Mouse (Mus musculus): ENCODE results near the gene Try10. TPM values are rescaled to one million over a fixed set of nuclear protein-coding genes. Genes with fewer than 3 reads are reported as not detected.
"Not testable (repeated sequence)": the region's sequence is repeated elsewhere in the genome, so short reads cannot be mapped to it uniquely, and the experiment has no call there.

Try10 gene
- total RNA-seq (2021), result not detected

DNA sequence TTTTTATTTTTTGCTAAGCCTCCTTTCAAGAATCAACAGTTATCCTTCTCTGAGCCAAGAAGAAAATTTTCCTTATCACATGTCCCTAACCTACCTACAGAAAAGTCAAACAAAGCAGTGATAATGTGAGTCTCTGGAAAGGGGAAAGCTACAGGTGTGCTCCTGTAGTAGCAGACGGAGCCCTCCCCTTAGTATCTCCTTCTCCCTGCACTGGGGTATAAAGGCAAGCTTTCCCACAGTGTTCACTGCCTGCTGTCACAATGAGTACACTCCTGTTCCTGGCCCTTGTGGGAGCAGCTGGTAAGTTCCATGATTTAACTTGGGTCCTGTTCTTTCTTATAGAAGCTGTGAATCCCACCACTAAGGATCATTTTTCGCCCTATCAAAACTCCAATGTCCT, at the start of gene Try10:
Gene Try10, plus strand, starts transcription at position 174 of the 400 bp plus-strand sequence.
- DNase-seq (ENCODE audit: extremely low spot score in 1 of 2, low spot score in 2 of 2), result no peak
- intact Hi-C loops (cut with DNase I), result loop anchor here (5.0 kb wide), 1 partner anchor 63 kb away; no protein-coding TSS in a partner anchor

DNA sequence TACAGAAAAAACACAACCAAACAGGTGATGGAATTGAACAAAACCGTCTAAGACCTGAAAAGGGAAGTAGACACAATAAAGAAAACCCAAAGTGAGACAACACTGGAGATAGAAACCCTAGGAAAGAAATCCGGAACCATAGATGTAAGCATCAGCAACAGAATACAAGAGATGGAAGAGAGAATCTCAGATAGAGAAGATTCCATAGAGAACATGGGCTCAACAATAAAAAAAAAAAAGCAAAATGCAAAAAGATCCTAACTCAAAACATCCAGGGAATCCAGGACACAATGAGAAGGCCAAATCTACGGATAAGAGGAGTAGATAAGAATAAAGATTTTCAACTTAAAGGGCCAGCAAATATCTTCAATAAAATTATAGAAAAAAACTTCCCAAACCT, 37.2 kb upstream of the Try10 start, which contains the start of gene Try5:
Gene Try5, minus strand, starts transcription at position 101 of the 400 bp plus-strand sequence.
- intact Hi-C loops (cut with DNase I); DNase-seq (ENCODE audit: extremely low spot score in 1 of 2, low spot score in 2 of 2): not testable (repeated sequence)

DNA sequence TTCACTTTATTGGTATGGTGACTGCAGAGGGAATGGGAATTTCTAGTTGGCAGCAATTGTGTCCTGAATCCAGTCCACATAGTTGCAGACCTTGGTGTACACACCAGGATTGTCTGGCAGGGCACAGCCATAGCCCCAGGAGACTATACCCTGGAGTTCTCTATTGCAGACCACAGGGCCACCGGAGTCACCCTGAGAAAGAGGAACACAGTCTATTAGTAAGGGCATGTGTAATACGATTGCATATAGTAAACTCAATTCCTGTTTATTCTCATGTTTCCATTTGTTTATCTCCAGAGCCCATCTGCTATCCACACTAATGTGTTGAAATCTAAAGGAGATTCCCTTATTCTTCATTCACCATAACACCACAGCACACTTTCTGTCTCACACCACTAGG, 19.9 kb downstream of the Try10 start:
- DNase-seq (ENCODE audit: extremely low spot score in 1 of 2, low spot score in 2 of 2); intact Hi-C loops (cut with DNase I): not testable (repeated sequence)

DNA sequence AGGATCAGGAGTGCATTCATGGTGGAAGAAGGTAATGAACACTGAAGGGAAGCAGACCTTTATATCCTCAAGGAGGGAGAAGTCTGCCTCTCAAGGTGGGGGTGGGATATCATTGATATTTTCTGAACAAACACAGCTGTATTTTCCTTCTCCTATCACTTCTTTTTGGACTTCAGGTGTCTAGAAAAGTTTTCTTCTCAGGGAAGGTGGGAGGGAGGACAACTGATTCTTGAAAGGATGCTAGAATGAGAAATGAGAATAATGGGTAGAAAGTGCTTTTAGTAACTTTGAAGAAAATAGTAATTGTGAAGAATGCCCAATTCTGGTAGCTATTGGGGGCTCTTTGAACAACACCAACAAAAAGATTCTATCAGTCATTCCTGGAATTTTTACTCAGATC, 23.7 kb downstream of the Try10 start, which contains the start of gene Prss3:
Gene Prss3, minus strand, starts transcription at position 101 of the 400 bp plus-strand sequence.
- DNase-seq (ENCODE audit: extremely low spot score in 1 of 2, low spot score in 2 of 2); intact Hi-C loops (cut with DNase I): not testable (repeated sequence)

DNA sequence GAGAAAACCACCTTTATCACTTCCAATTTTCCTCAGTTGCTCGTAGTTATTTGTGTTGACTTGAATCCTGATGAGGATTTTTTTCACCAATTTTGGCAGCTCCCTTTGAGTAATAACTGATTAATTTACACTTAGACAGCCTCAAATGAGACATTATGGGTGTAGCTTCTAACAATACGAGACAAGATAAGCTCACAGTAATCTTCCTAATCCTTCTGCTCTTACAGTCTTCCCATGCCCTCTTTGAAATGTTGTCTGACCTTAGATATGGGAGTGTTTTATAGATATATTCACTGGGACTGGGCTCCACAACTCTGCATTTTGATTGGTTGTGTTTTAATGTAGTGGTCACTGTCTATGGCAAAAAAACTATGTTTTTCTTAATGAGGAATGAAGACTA, 32.9 kb downstream of the Try10 start:
- no peak for DNase-seq (ENCODE audit: extremely low spot score in 1 of 2, low spot score in 2 of 2)
- intact Hi-C loops (cut with DNase I), result no loop called here

DNA sequence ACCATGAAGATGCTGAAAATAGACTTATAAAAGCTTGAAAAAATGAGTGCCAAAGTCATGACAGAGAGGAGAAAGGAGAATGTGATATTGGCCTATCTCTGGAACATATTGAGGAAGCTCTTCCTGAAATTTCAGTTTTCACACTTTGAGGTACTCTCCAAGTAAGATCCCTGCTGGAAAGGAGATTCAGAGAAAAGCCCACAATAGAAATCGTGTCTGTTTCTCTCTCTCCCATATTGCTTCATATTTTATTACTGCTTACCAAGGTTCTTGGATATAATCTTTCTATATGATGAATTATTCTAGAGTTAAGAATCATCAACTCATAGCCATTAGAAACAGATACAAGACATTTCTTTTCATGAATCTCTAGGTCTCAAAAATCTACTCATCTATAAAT, 37.7 kb downstream of the Try10 start:
- intact Hi-C loops (cut with DNase I); DNase-seq (ENCODE audit: extremely low spot score in 1 of 2, low spot score in 2 of 2): not testable (repeated sequence)

DNA sequence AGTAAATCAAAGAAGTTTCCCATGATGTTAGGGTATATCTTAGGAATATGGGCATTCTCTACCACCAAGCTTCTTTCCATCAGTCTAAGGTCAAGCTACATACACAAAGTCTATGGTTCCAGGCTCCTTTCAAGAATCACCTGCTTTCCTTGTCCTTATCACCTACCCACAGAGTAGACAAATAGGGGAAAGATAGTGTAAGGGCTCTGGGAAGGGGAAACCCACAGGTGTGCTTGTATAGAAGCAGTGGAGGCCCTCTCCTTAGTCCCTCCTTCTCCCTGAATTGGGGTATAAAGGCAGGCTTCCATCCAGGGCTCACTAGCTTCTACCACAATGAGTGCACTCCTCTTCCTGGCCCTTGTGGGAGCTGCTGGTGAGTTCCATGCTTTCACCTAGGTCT, 38.2 kb downstream of the Try10 start, which contains the start of gene Gm5771:
Gene Gm5771, plus strand, starts transcription at position 301 of the 400 bp plus-strand sequence.
- DNase-seq (ENCODE audit: extremely low spot score in 1 of 2, low spot score in 2 of 2); intact Hi-C loops (cut with DNase I): not testable (repeated sequence)

Other genes starting within 250 kb of the Try10 start
- gene Try4, start 51.8 kb upstream of the Try10 start, total RNA-seq (2021), result not detected
- gene Try5, start 37.3 kb upstream of the Try10 start, total RNA-seq (2021), result not detected
- not detected for gene Prss3, start 23.6 kb downstream of the Try10 start, total RNA-seq (2021)
- gene Gm5771, start 38.3 kb downstream of the Try10 start, total RNA-seq (2021), result not detected
- under 1 TPM in 1 of 2 experiments, not detected in 1; 0.41 TPM for gene Gm10334, start 92.0 kb downstream of the Try10 start, total RNA-seq (2021)
- gene Prss1, start 104.8 kb downstream of the Try10 start, total RNA-seq (2021), result not detected
- not detected for gene Prss2, start 167.7 kb downstream of the Try10 start, total RNA-seq (2021)